Mouse (Mus musculus): Measurements from ENCODE around the gene Olfr685. TPM values are rescaled to one million over a fixed set of nuclear protein-coding genes. Genes with fewer than 3 reads are reported as not detected.

Gene Olfr685
- total RNA-seq (2021) = not detected
- long read RNA-seq = 0 reads

DNA sequence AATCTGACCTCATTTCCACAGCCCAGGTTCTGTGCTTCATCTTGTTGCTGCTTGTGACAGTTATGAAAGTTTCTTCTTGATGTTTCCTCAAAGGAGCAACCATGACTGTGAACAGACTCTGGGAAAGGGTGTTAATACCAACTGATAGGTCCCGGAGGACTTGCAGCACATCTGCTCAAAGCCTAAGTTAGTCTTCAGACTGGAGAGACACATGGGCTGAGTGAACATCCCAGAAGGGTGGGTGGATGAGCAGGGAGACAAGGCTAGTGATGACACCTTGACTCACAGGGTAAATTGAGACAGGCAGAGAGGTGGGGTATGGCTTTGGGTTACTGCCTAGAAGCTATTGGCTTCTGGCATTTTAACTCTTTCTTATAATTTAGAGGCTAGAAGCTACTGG is at the start of gene Olfr685:
Olfr685 (minus strand) TSS at position 101 of the 400 bp plus-strand sequence.
- DNase-seq (ENCODE audit: low spot score in 2 of 2) = no peak

- DNase-seq (ENCODE audit: low spot score in 2 of 2) = no peak
Observed at GRCm38 (mm10) chr7:105229386-105229785, 43.6 kb upstream of the Olfr685 start.

GRCm38 (mm10) chr7:105228138-105228537 is 42.3 kb upstream of the Olfr685 start:
- no peak for DNase-seq (ENCODE audit: low spot score in 2 of 2)

- DNase-seq (ENCODE audit: low spot score in 2 of 2) = no peak
Observed at GRCm38 (mm10) chr7:105226703-105227102, 40.9 kb upstream of the Olfr685 start.

- DNase-seq (ENCODE audit: low spot score in 2 of 2) = no peak
Observed at GRCm38 (mm10) chr7:105226072-105226471, 40.3 kb upstream of the Olfr685 start.

- no peak for DNase-seq (ENCODE audit: low spot score in 2 of 2)
Observed at GRCm38 (mm10) chr7:105218281-105218680, 32.5 kb upstream of the Olfr685 start.

GRCm38 (mm10) chr7:105214761-105215160 is 28.9 kb upstream of the Olfr685 start:
- DNase-seq (ENCODE audit: low spot score in 2 of 2) = no peak

DNA sequence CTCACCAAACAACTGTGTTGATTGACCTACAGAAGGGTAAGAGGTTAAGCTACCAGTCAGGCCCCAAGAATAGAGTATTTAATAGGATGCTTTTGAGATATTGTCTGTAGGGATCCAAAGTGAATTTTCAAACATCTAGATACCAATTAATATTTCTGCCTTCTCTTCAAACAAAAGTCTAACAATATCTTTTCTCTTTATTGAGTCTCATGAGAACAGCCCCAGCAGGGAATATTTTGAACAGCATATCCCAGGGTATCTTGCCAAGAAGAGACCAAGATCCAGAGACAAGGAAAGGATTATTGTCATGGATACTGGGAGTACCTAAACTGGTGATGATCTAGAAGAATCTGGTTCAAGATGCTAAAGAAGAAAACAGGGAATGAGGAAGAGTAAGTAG is 21.6 kb upstream of the Olfr685 start, which contains the start of gene Olfr686:
Olfr686 (minus strand) TSS at position 101 of the 400 bp plus-strand sequence.
- no peak for DNase-seq (ENCODE audit: low spot score in 2 of 2)

DNA sequence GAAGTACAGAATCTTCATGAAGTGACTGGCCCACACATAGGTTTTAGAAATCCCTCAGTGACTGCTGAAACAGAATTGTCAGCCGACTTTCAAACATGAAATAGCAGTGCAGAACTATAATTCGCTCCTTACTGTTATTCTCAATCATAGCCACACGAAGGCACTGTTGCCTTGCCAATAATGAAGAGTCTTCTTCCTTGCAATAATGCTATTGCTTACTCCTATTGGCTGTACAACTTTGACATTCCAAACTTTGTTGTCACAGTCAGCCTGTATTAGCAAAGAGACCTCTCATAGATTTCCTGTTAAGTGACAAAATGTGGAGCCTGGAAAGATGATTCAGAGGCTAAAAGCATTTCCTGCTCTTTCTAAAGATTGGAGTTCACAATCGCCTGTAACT is 15.0 kb downstream of the Olfr685 start:
- DNase-seq (ENCODE audit: low spot score in 2 of 2) = peak; percentile 22 to 48

GRCm38 (mm10) chr7:105163553-105163952 is 22.3 kb downstream of the Olfr685 start, which contains the start of gene Olfr684:
Gene Olfr684, minus strand, starts transcription at chr7:105163653.
- no peak for DNase-seq (ENCODE audit: low spot score in 2 of 2)

GRCm38 (mm10) chr7:105146912-105147311 is 38.9 kb downstream of the Olfr685 start, which contains the start of gene Olfr683:
Gene Olfr683, minus strand, starts transcription at chr7:105147012.
- no peak for DNase-seq (ENCODE audit: low spot score in 2 of 2)

- no peak for DNase-seq (ENCODE audit: low spot score in 2 of 2)
Observed at GRCm38 (mm10) chr7:105141275-105141674, 44.5 kb downstream of the Olfr685 start.

Other genes starting within 250 kb of the Olfr685 start
- gene Olfr670, start 223.4 kb downstream of the Olfr685 start, total RNA-seq (2021) = not detected
- gene Olfr671, start 206.9 kb downstream of the Olfr685 start, total RNA-seq (2021) = not detected
- gene Olfr672, start 184.0 kb downstream of the Olfr685 start, total RNA-seq (2021) = not detected
- gene Olfr675, start 157.6 kb downstream of the Olfr685 start, total RNA-seq (2021) = not detected
- not detected for gene Olfr676, start 153.3 kb downstream of the Olfr685 start, total RNA-seq (2021)
- gene Olfr677, start 134.6 kb downstream of the Olfr685 start, total RNA-seq (2021) = not detected
- gene Olfr678, start 121.5 kb downstream of the Olfr685 start, total RNA-seq (2021) = not detected
- not detected for gene Olfr679, start 104.8 kb downstream of the Olfr685 start, total RNA-seq (2021)
- not detected for gene Olfr680-ps1, start 93.2 kb downstream of the Olfr685 start, total RNA-seq (2021)
- gene Olfr681, start 69.2 kb downstream of the Olfr685 start, total RNA-seq (2021) = not detected
- gene Olfr683, start 39.0 kb downstream of the Olfr685 start, total RNA-seq (2021) = not detected
- gene Olfr684, start 22.4 kb downstream of the Olfr685 start, total RNA-seq (2021) = not detected
- gene Olfr686, start 21.5 kb upstream of the Olfr685 start, total RNA-seq (2021) = not detected
- not detected for gene Olfr688, start 102.1 kb upstream of the Olfr685 start, total RNA-seq (2021)
- gene Olfr689, start 125.2 kb upstream of the Olfr685 start, total RNA-seq (2021) = not detected
- under 1 TPM; 0.80 to 0.85 TPM for gene Olfr690, start 148.1 kb upstream of the Olfr685 start, total RNA-seq (2021)
- under 1 TPM; 0.22 to 0.75 TPM for gene Olfr691, start 156.3 kb upstream of the Olfr685 start, total RNA-seq (2021)
- not detected for gene Olfr692, start 182.2 kb upstream of the Olfr685 start, total RNA-seq (2021)
- gene Gm5901, start 189.0 kb upstream of the Olfr685 start, total RNA-seq (2021) = not detected
- gene Fam160a2, start 214.0 kb upstream of the Olfr685 start, total RNA-seq (2021) = 10 to 100 TPM; 57.9 to 61.3 TPM
- gene Cnga4, start 218.6 kb upstream of the Olfr685 start, total RNA-seq (2021) = under 1 TPM; 0.33 to 0.69 TPM
- gene Cckbr, start 239.7 kb upstream of the Olfr685 start, total RNA-seq (2021) = 10 to 100 TPM; 13.2 to 14.5 TPM